Mouse (Mus musculus) kidney, adult 2 months (tissue): Measurements from ENCODE around the gene Sos1.

Experiments used
- CTCF ChIP-seq: fragments of 200-500 bp; conservative IDR thresholded peaks from 2 replicates; pipeline ENCODE4 v1.5.1; 2011; ENCODE audit warnings: low read depth, mild to moderate bottlenecking, control low read depth, low read length, moderate library complexity, mixed read lengths; ENCODE audit not compliant: insufficient read depth, insufficient read length
- POLR2A ChIP-seq: fragments of 200-500 bp; IDR thresholded peaks from one replicate; pipeline ENCODE4 v1.6.1; 2011; ENCODE audit warnings: low read depth, low read length, control low read depth

DNA sequence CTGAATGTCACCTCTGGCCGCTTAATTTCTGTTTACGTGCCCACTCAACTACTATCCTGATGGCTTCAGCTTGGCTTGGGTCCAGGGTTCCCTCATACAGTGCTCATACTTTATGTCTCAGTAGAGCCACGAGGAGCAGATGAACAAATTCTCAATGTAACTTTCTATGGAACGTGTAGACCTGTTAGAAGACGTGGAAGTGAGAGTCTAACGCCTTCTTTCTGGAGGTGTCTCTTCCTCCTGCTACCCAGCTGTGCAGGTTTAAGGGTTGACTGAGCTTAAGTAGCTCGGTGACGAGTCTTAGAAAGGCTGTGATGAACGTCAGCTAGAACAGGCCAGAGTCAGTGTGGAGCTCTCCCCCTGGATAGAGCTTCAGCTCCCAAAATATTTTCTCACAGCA lies 111.6 kb downstream of the Sos1 start:
- TF ChIP-seq POLR2A (no peak), CTCF (no peak)
